7 mouse cellular contexts compared by ENCODE assay signal in the genomic region with DNA sequence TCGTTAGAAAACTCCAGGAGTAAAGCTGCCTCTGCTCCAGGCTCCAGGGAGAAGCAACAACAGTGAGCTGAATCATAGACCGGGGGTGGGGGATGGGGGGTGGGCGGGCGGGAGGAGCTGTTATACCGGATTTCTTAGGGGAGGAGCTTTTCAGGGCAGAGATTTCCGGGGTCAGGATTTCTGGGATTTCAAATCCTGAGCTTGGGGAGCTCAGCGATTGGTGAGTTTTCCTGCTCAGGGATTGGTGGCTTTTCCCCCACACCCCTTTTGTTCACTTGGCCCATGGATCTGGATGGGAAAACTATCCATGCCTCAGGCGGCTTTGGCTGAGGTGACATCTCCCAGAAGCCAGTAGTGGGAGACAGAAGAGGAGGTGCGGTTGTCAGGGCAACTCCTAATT. TPM values are rescaled to one million over a fixed set of nuclear protein-coding genes. Genes with fewer than 3 reads are reported as not detected.
A peak's percentile ranks its signal among the peaks of the same experiment; 100 is the strongest.
DNase-seq lines count a peak whose midpoint lies in the region; ATAC-seq lines count a peak whose summit lies in the region.

No protein-coding gene starts in this region.

- no peak overlapping the region for H3K4me3 ChIP-seq in embryonic facial prominence, embryonic 14.5 days (ENCODE audit: low read depth, low read length)
- peak overlapping the region; percentile 25 for H3K4me3 ChIP-seq in heart, embryonic 11.5 days (ENCODE audit: low read depth, low read length)
- H3K4me3 ChIP-seq in kidney, embryonic 15.5 days (replicated peaks) = peak overlapping the region; percentile 19
- H3K4me3 ChIP-seq in limb, embryonic 13.5 days = peak overlapping the region; percentile 15; the same call in 1 of the 2 replicates
- H3K4me3 ChIP-seq in midbrain, embryonic 16.5 days (ENCODE audit: low read depth, low read length) = no peak overlapping the region

- H3K27ac ChIP-seq in embryonic facial prominence, embryonic 14.5 days (replicated peaks; ENCODE audit: low read depth, low read length) = peak overlapping the region; percentile 91
- peak overlapping the region; percentile 82 for H3K27ac ChIP-seq in heart, embryonic 11.5 days (ENCODE audit: low read depth, low read length)
- peak overlapping the region; percentile 96 for H3K27ac ChIP-seq in kidney, embryonic 15.5 days
- H3K27ac ChIP-seq in limb, embryonic 13.5 days = peak overlapping the region; percentile 74
- peak overlapping the region; percentile 66 for H3K27ac ChIP-seq in midbrain, embryonic 16.5 days (ENCODE audit: low read length)

- ATAC-seq in embryonic facial prominence, embryonic 14.5 days (ENCODE audit: low read depth) = peak; percentile 41
- no peak for ATAC-seq in heart, embryonic 11.5 days (replicated peaks; ENCODE audit: insufficient number of reproducible peaks, low FRiP score, low TSS enrichment)
- ATAC-seq in kidney, embryonic 15.5 days (replicated peaks; ENCODE audit: low FRiP score) = peak; percentile 37
- peak; percentile 9; the same call in 1 of the 2 replicates for ATAC-seq in limb, embryonic 13.5 days (ENCODE audit: low FRiP score, low read depth)
- ATAC-seq in midbrain, embryonic 16.5 days = no peak

- peaks cover 33% of the 10 kb centered on the region for H3K36me3 ChIP-seq in embryonic facial prominence, embryonic 14.5 days (ENCODE audit: control insufficient read depth, insufficient read depth, low read length)
- peaks cover 14% of the 10 kb centered on the region for H3K36me3 ChIP-seq in heart, embryonic 11.5 days (ENCODE audit: control insufficient read depth, insufficient read depth, low read length)
- H3K36me3 ChIP-seq in kidney, embryonic 15.5 days = peaks cover 35% of the 10 kb centered on the region
- H3K36me3 ChIP-seq in limb, embryonic 13.5 days = peaks cover 36% of the 10 kb centered on the region
- H3K36me3 ChIP-seq in midbrain, embryonic 16.5 days (ENCODE audit: control insufficient read depth, insufficient read depth, low read length) = peaks cover 13% of the 10 kb centered on the region

- H3K9ac ChIP-seq in embryonic facial prominence, embryonic 14.5 days (ENCODE audit: low read depth, low read length) = no peak overlapping the region
- H3K9ac ChIP-seq in heart, embryonic 11.5 days (ENCODE audit: low read depth, low read length) = peak overlapping the region; percentile 58; the same call in 1 of the 2 replicates
- 0 out of 2 replicates have a peak overlapping the region, but pooled peaks have one; percentile 35 for H3K9ac ChIP-seq in kidney, embryonic 15.5 days
- no peak overlapping the region for H3K9ac ChIP-seq in limb, embryonic 13.5 days
- no peak overlapping the region for H3K9ac ChIP-seq in midbrain, embryonic 16.5 days (ENCODE audit: low read depth, low read length)

- peaks cover 33% of the 10 kb centered on the region for H3K4me1 ChIP-seq in embryonic facial prominence, embryonic 14.5 days (ENCODE audit: control insufficient read depth, insufficient read depth, low read length)
- H3K4me1 ChIP-seq in heart, embryonic 11.5 days (ENCODE audit: control insufficient read depth, insufficient read depth, low read length) = peaks cover 34% of the 10 kb centered on the region
- H3K4me1 ChIP-seq in kidney, embryonic 15.5 days = peaks cover 53% of the 10 kb centered on the region
- peaks cover 46% of the 10 kb centered on the region for H3K4me1 ChIP-seq in limb, embryonic 13.5 days
- H3K4me1 ChIP-seq in midbrain, embryonic 16.5 days (ENCODE audit: control insufficient read depth, insufficient read depth, low read length) = peaks cover 42% of the 10 kb centered on the region

- peak; percentile 76 for DNase-seq in adrenal gland, adult 8-10 months
- DNase-seq in embryonic facial prominence, embryonic 14.5 days (ENCODE audit: low spot score) = peak; percentile 94
- peak; percentile 42 to 69 for DNase-seq in urinary bladder, postnatal 36 days (ENCODE audit: low spot score in 2 of 2)

- H3K27me3 ChIP-seq in embryonic facial prominence, embryonic 14.5 days (replicated peaks; ENCODE audit: control insufficient read depth, insufficient read depth, low read length) = no peaks in the 10 kb centered on the region
- no peaks in the 10 kb centered on the region for H3K27me3 ChIP-seq in heart, embryonic 11.5 days (ENCODE audit: control insufficient read depth, insufficient read depth, low read length)
- H3K27me3 ChIP-seq in kidney, embryonic 15.5 days = no peaks in the 10 kb centered on the region
- H3K27me3 ChIP-seq in limb, embryonic 13.5 days = no peaks in the 10 kb centered on the region
- no peaks in the 10 kb centered on the region for H3K27me3 ChIP-seq in midbrain, embryonic 16.5 days (ENCODE audit: control insufficient read depth, insufficient read depth, low read depth, low read length)

- H3K9me3 ChIP-seq in embryonic facial prominence, embryonic 14.5 days (ENCODE audit: control insufficient read depth, low read length) = no peaks in the 10 kb centered on the region
- no peaks in the 10 kb centered on the region for H3K9me3 ChIP-seq in heart, embryonic 11.5 days (replicated peaks; ENCODE audit: control insufficient read depth, low read length)
- no peaks in the 10 kb centered on the region for H3K9me3 ChIP-seq in kidney, embryonic 15.5 days (replicated peaks)
- no peaks in the 10 kb centered on the region for H3K9me3 ChIP-seq in limb, embryonic 13.5 days
- no peaks in the 10 kb centered on the region for H3K9me3 ChIP-seq in midbrain, embryonic 16.5 days (replicated peaks; ENCODE audit: control insufficient read depth, low read length, poor library complexity, severe bottlenecking)

- H3K4me2 ChIP-seq in embryonic facial prominence, embryonic 14.5 days (ENCODE audit: low read depth, low read length) = peak overlapping the region; percentile 66
- peak overlapping the region; percentile 89 for H3K4me2 ChIP-seq in heart, embryonic 11.5 days
- peak overlapping the region; percentile 79 for H3K4me2 ChIP-seq in kidney, embryonic 15.5 days
- peak overlapping the region; percentile 95 for H3K4me2 ChIP-seq in limb, embryonic 13.5 days (replicated peaks)
- peak overlapping the region; percentile 31 for H3K4me2 ChIP-seq in midbrain, embryonic 16.5 days (ENCODE audit: low read length)

- 2% methylated on average over 8 of the region's 9 CpGs for WGBS in embryonic facial prominence, embryonic 14.5 days
- WGBS in heart, embryonic 11.5 days (ENCODE audit: insufficient replicate concordance) = 3% methylated on average over 9 of the region's 9 CpGs
- WGBS in kidney, embryonic 15.5 days = under 1% methylated on average over 9 of the region's 9 CpGs
- WGBS in limb, embryonic 13.5 days = 1% methylated on average over 9 of the region's 9 CpGs
- WGBS in midbrain, embryonic 16.5 days = under 1% methylated on average over 9 of the region's 9 CpGs

RNA-seq across cellular contexts. Expression of gene Gzf1, which starts 1.5 kb away (rescaled TPM):
- 10 to 100 TPM; 27.1 to 53.7 (median 40.1) TPM for total RNA-seq in adrenal gland, adult 8-10 months (2022)
- polyA plus RNA-seq in embryonic facial prominence, embryonic 14.5 days (2014; fragmentation: Nextera tagmentation; extraction: Ambion mirVana) = 22.4 and 23.3 TPM in 2 replicates
- 14.7 and 16.2 TPM in 2 replicates for polyA plus RNA-seq in heart, embryonic 11.5 days (2014; fragmentation: Nextera tagmentation; extraction: Ambion mirVana)
- 21.9 and 23.5 TPM in 2 replicates for polyA plus RNA-seq in kidney, embryonic 15.5 days (2015; fragmentation: Nextera tagmentation; extraction: Ambion mirVana)
- polyA plus RNA-seq in limb, embryonic 13.5 days (2015; fragmentation: Nextera tagmentation; extraction: Ambion mirVana) = 22.5 and 23.9 TPM in 2 replicates
- 15.8 and 16.1 TPM in 2 replicates for polyA plus RNA-seq in midbrain, embryonic 16.5 days (2015; fragmentation: Nextera tagmentation; extraction: Ambion mirVana)

RNA-seq across cellular contexts. Expression of gene Nxt1, which starts 6.9 kb away (rescaled TPM):
- 10 to 100 TPM; 17.4 to 22.0 (median 18.0) TPM for total RNA-seq in adrenal gland, adult 8-10 months (2022)
- polyA plus RNA-seq in embryonic facial prominence, embryonic 14.5 days (2014; fragmentation: Nextera tagmentation; extraction: Ambion mirVana) = 71.1 and 79.9 TPM in 2 replicates
- polyA plus RNA-seq in heart, embryonic 11.5 days (2014; fragmentation: Nextera tagmentation; extraction: Ambion mirVana) = 71.3 and 71.6 TPM in 2 replicates
- 97.0 and 106 TPM in 2 replicates for polyA plus RNA-seq in kidney, embryonic 15.5 days (2015; fragmentation: Nextera tagmentation; extraction: Ambion mirVana)
- 89.8 and 97.1 TPM in 2 replicates for polyA plus RNA-seq in limb, embryonic 13.5 days (2015; fragmentation: Nextera tagmentation; extraction: Ambion mirVana)
- 36.8 and 43.5 TPM in 2 replicates for polyA plus RNA-seq in midbrain, embryonic 16.5 days (2015; fragmentation: Nextera tagmentation; extraction: Ambion mirVana)

RNA-seq across cellular contexts. Expression of gene Napb, which starts 52.9 kb away (rescaled TPM):
- 10 to 100 TPM in 2 of 4 experiments, 1 to 10 TPM in 2; 5.5 to 13.9 (median 8.1) TPM for total RNA-seq in adrenal gland, adult 8-10 months (2022)
- polyA plus RNA-seq in embryonic facial prominence, embryonic 14.5 days (2014; fragmentation: Nextera tagmentation; extraction: Ambion mirVana) = 5.9 and 6.5 TPM in 2 replicates
- 2.2 and 2.4 TPM in 2 replicates for polyA plus RNA-seq in heart, embryonic 11.5 days (2014; fragmentation: Nextera tagmentation; extraction: Ambion mirVana)
- polyA plus RNA-seq in kidney, embryonic 15.5 days (2015; fragmentation: Nextera tagmentation; extraction: Ambion mirVana) = 3.1 and 3.2 TPM in 2 replicates
- 4.3 and 4.6 TPM in 2 replicates for polyA plus RNA-seq in limb, embryonic 13.5 days (2015; fragmentation: Nextera tagmentation; extraction: Ambion mirVana)
- polyA plus RNA-seq in midbrain, embryonic 16.5 days (2015; fragmentation: Nextera tagmentation; extraction: Ambion mirVana) = 92.0 and 114 TPM in 2 replicates

Comparison
In these comparisons a context has a peak if more than half of its experiments do, and no peak if none do; other contexts are left out.
1. ATAC-seq: peak in embryonic facial prominence, embryonic 14.5 days (single experiment), kidney, embryonic 15.5 days (single experiment) and limb, embryonic 13.5 days (single experiment); none in heart, embryonic 11.5 days (single experiment) and midbrain, embryonic 16.5 days (single experiment).
2. H3K4me2 ChIP-seq: peak in every context shown above with its lines; median percentile 95 in limb, embryonic 13.5 days; 89 in heart, embryonic 11.5 days; 79 in kidney, embryonic 15.5 days; 66 in embryonic facial prominence, embryonic 14.5 days; 31 in midbrain, embryonic 16.5 days.
3. H3K4me3 ChIP-seq: peak in heart, embryonic 11.5 days (single experiment), kidney, embryonic 15.5 days (single experiment) and limb, embryonic 13.5 days (single experiment); none in embryonic facial prominence, embryonic 14.5 days (single experiment) and midbrain, embryonic 16.5 days (single experiment).
4. H3K9ac ChIP-seq: peak in heart, embryonic 11.5 days (single experiment) and kidney, embryonic 15.5 days (single experiment); none in embryonic facial prominence, embryonic 14.5 days (single experiment), limb, embryonic 13.5 days (single experiment) and midbrain, embryonic 16.5 days (single experiment).
5. RNA of gene Napb, which starts 52.9 kb away (polyA plus RNA-seq): 92.0 to 114 TPM in midbrain, embryonic 16.5 days; 5.9 to 6.5 TPM in embryonic facial prominence, embryonic 14.5 days, 4.3 to 4.6 TPM in limb, embryonic 13.5 days, 3.1 to 3.2 TPM in kidney, embryonic 15.5 days and 2.2 to 2.4 TPM in heart, embryonic 11.5 days; every median in the first group is over 10 times any median in the second.
6. Peak in every context shown above with its lines, with median percentiles within 50 percentile points of each other: DNase-seq and H3K27ac ChIP-seq.